Mouse (Mus musculus): ENCODE results near the gene Mrpl58.
A peak's percentile ranks its signal among the peaks of the same experiment; 100 is the strongest.

DNA sequence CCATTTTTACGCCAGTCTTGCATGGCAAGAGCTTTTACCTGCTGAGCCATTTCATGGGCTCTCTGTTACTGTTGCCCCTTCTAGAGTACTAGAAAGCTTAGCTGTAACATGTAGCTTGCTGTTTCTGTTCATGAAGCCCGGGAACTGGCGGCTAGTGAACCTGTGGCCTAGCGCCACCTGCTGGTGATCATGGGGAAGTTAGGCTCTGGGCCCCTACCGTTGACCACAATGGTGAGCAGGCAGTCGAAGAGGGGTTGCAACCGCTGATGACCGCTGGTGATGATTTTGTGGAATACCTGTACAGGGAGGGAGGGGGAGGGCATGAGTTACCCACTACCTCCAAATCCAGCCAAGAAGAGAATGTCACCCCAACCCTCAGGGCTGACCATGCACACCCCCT, 49.4 kb upstream of the Mrpl58 start:
- peak; percentile 90 for TF ChIP-seq CTCF (IDR thresholded peaks at IDR 0.05; ENCODE audit: control insufficient read depth, insufficient read depth, insufficient read length)
- no peak for TF ChIP-seq USF1 (IDR thresholded peaks at IDR 0.05; ENCODE audit: low read depth)
- TF ChIP-seq MAX (IDR thresholded peaks at IDR 0.05) = no peak
- no peak for TF ChIP-seq CEBPB (IDR thresholded peaks at IDR 0.05; ENCODE audit: low read depth)
- TF ChIP-seq MYOD1 (IDR thresholded peaks at IDR 0.05; ENCODE audit: control insufficient read depth, insufficient read length, low read depth) = no peak
- TF ChIP-seq MYOG (IDR thresholded peaks at IDR 0.05; ENCODE audit: control insufficient read depth, extremely low read depth, insufficient read length) = no peak
